Mouse (Mus musculus) MEL (cell line): ENCODE data around the gene Marveld3. TPM values are rescaled to one million over a fixed set of nuclear protein-coding genes. Genes with fewer than 3 reads are reported as not detected.

ENCODE experiments used
- DNase-seq: peaks from one replicate; pipeline ENCODE4 v3.0.0; 2011; ENCODE audit warnings: low read depth, low spot score
- H3K27ac ChIP-seq: 2 replicates; pipeline ENCODE4 v1.5.1; 2012; ENCODE audit warnings: low read depth, mild to moderate bottlenecking, control low read depth, low read length, moderate library complexity; ENCODE audit not compliant: control insufficient read depth
- H3K27me3 ChIP-seq, 2 experiments: fragments of 150-350 bp in 1 of 2; sonication (generic) in 1 of 2; 2 replicates each; pipeline ENCODE4 v1.6.1; 2012; ENCODE audit warnings: low read length in 2 of 2, mild to moderate bottlenecking in 2 of 2, improper control_type of control experiment in 1 of 2, moderate library complexity in 1 of 2; ENCODE audit not compliant: insufficient read depth in 2 of 2, control insufficient read depth in 1 of 2
- H3K36me3 ChIP-seq, 2 experiments: 2 replicates each; pipeline ENCODE4 v1.6.1; 2012 to 2014; ENCODE audit warnings: low read length in 2 of 2, improper control_type of control experiment in 1 of 2, inconsistent platforms in 1 of 2, mild to moderate bottlenecking in 1 of 2; ENCODE audit not compliant: insufficient read depth in 2 of 2, control insufficient read depth in 1 of 2
- H3K4me1 ChIP-seq, 2 experiments: fragments of 150-350 bp in 1 of 2; sonication (generic) in 1 of 2; 2 replicates each; pipeline ENCODE4 v1.6.1; 2012; ENCODE audit warnings: low read length in 2 of 2, improper control_type of control experiment in 1 of 2, mild to moderate bottlenecking in 1 of 2; ENCODE audit not compliant: insufficient read depth in 2 of 2, control insufficient read depth in 1 of 2
- H3K4me3 ChIP-seq, 2 experiments: fragments of 150-350 bp in 1 of 2; sonication (generic) in 1 of 2; 2 replicates each; pipeline ENCODE4 v1.5.1; 2012; ENCODE audit warnings: low read depth in 2 of 2, low read length in 2 of 2, mild to moderate bottlenecking in 2 of 2, moderate library complexity in 2 of 2, control low read depth in 1 of 2, improper control_type of control experiment in 1 of 2; ENCODE audit not compliant: control insufficient read depth in 1 of 2, insufficient read depth in 1 of 2
- H3K79me2 ChIP-seq: 2 replicates; pipeline ENCODE4 v1.6.1; 2012; ENCODE audit warnings: mild to moderate bottlenecking, low read length, moderate library complexity; ENCODE audit not compliant: control insufficient read depth, poor library complexity, insufficient read depth
- H3K9ac ChIP-seq: 2 replicates; pipeline ENCODE4 v1.6.1; 2012; ENCODE audit warnings: low read depth, mild to moderate bottlenecking, control low read depth, low read length, moderate library complexity; ENCODE audit not compliant: control insufficient read depth, poor library complexity, severe bottlenecking
- H3K9me3 ChIP-seq: fragments of 150-350 bp; sonication (generic); replicated peaks from 2 replicates; pipeline ENCODE4 v1.6.1; 2012; ENCODE audit warnings: mild to moderate bottlenecking, low read length, improper control_type of control experiment, moderate library complexity; ENCODE audit not compliant: insufficient read depth
- CHD1 ChIP-seq: IDR thresholded peaks from 2 replicates; pipeline ENCODE4 v1.6.1; 2012; ENCODE audit warnings: low read depth, mild to moderate bottlenecking, inconsistent platforms, low read length, improper control_type of control experiment
- CHD2 ChIP-seq: IDR thresholded peaks from 2 replicates; pipeline ENCODE4 v1.6.1; 2011; ENCODE audit warnings: low read length, improper control_type of control experiment
- ETS1 ChIP-seq: IDR thresholded peaks from 2 replicates; pipeline ENCODE4 v1.6.1; 2012; ENCODE audit warnings: low read depth, mild to moderate bottlenecking, inconsistent platforms, low read length, improper control_type of control experiment, moderate library complexity
- HCFC1 ChIP-seq: IDR thresholded peaks from 2 replicates; pipeline ENCODE4 v1.6.1; 2012; ENCODE audit warnings: low read depth, mild to moderate bottlenecking, inconsistent platforms, low read length, improper control_type of control experiment, moderate library complexity
- JUND ChIP-seq: IDR thresholded peaks from 2 replicates; pipeline ENCODE4 v1.6.1; 2011; ENCODE audit warnings: low read depth, mild to moderate bottlenecking, improper control_type of control experiment, low read length
- MAFK ChIP-seq: IDR thresholded peaks from 2 replicates; pipeline ENCODE4 v1.6.1; 2011; ENCODE audit warnings: low read depth, mild to moderate bottlenecking, low read length, improper control_type of control experiment, borderline replicate concordance
- MAX ChIP-seq: IDR thresholded peaks from 2 replicates; pipeline ENCODE4 v1.6.1; 2011; ENCODE audit warnings: low read length, improper control_type of control experiment
- MAZ ChIP-seq: IDR thresholded peaks from 2 replicates; pipeline ENCODE4 v1.6.1; 2012; ENCODE audit warnings: low read depth, mild to moderate bottlenecking, inconsistent platforms, low read length, improper control_type of control experiment
- MXI1 ChIP-seq: IDR thresholded peaks from 2 replicates; pipeline ENCODE4 v1.6.1; 2011; ENCODE audit warnings: mild to moderate bottlenecking, low read depth, low read length, improper control_type of control experiment
- MYB ChIP-seq: IDR thresholded peaks from 2 replicates; pipeline ENCODE4 v1.6.1; 2011; ENCODE audit warnings: mild to moderate bottlenecking, low read depth, low read length, improper control_type of control experiment
- NELFE ChIP-seq: IDR thresholded peaks from 2 replicates; pipeline ENCODE4 v1.6.1; 2011; ENCODE audit warnings: low read depth, low read length, improper control_type of control experiment
- NRF1 ChIP-seq: IDR thresholded peaks from 2 replicates; pipeline ENCODE4 v1.6.1; 2014; ENCODE audit warnings: low read depth, mild to moderate bottlenecking, inconsistent platforms, low read length, improper control_type of control experiment, moderate library complexity; ENCODE audit not compliant: poor library complexity, insufficient read depth, severe bottlenecking
- POLR2AphosphoS2 ChIP-seq: IDR thresholded peaks from 2 replicates; pipeline ENCODE4 v1.6.1; 2011; ENCODE audit warnings: low read length, improper control_type of control experiment
- SIN3A ChIP-seq: IDR thresholded peaks from 2 replicates; pipeline ENCODE4 v1.6.1; 2012; ENCODE audit warnings: low read length, improper control_type of control experiment, inconsistent platforms
- SMC3 ChIP-seq: IDR thresholded peaks from 2 replicates; pipeline ENCODE4 v1.6.1; 2011; ENCODE audit warnings: low read depth, low read length, improper control_type of control experiment
- TBP ChIP-seq: IDR thresholded peaks from 2 replicates; pipeline ENCODE4 v1.8.0; 2011; ENCODE audit warnings: low read depth, low read length, improper control_type of control experiment
- USF2 ChIP-seq, 2 experiments: IDR thresholded peaks; 2 replicates each; pipeline ENCODE4 v1.6.1; 2011 to 2012; ENCODE audit warnings: improper control_type of control experiment in 2 of 2, low read length in 2 of 2, borderline replicate concordance in 1 of 2, inconsistent platforms in 1 of 2, low read depth in 1 of 2, mild to moderate bottlenecking in 1 of 2; ENCODE audit not compliant: insufficient read depth in 1 of 2
- ZC3H11A ChIP-seq: IDR thresholded peaks from 2 replicates; pipeline ENCODE4 v1.6.1; 2012; ENCODE audit warnings: low read depth, mild to moderate bottlenecking, inconsistent platforms, low read length, improper control_type of control experiment
- ZNF384 ChIP-seq: IDR thresholded peaks from 2 replicates; pipeline ENCODE4 v1.6.1; 2012; ENCODE audit warnings: low read depth, mild to moderate bottlenecking, inconsistent platforms, low read length, improper control_type of control experiment
- polyA plus RNA-seq, 2 experiments: library from polyadenylated mRNA; stranded (reverse) in 1 of 2; unstranded in 1 of 2; fragments of >175 nt in 1 of 2; fragments of >200 nt in 1 of 2; gene quantifications; 2 replicates each; pipeline versions ENCODE4 v1.2.1 to v1.2.4; 2012; ENCODE audit warnings: low replicate concordance in 2 of 2, low read depth in 1 of 2; ENCODE audit not compliant: insufficient read length in 2 of 2, insufficient read depth in 1 of 2, missing spikeins in 1 of 2
- total RNA-seq: library from RNA; depleted of rRNA; stranded (reverse); fragments of 300-350 nt; gene quantifications from 2 replicates; pipeline ENCODE4 v1.2.3, GENCODE M21; 2012

Gene Marveld3
- total and polyA plus RNA-seq, 3 experiments: not detected

DNA sequence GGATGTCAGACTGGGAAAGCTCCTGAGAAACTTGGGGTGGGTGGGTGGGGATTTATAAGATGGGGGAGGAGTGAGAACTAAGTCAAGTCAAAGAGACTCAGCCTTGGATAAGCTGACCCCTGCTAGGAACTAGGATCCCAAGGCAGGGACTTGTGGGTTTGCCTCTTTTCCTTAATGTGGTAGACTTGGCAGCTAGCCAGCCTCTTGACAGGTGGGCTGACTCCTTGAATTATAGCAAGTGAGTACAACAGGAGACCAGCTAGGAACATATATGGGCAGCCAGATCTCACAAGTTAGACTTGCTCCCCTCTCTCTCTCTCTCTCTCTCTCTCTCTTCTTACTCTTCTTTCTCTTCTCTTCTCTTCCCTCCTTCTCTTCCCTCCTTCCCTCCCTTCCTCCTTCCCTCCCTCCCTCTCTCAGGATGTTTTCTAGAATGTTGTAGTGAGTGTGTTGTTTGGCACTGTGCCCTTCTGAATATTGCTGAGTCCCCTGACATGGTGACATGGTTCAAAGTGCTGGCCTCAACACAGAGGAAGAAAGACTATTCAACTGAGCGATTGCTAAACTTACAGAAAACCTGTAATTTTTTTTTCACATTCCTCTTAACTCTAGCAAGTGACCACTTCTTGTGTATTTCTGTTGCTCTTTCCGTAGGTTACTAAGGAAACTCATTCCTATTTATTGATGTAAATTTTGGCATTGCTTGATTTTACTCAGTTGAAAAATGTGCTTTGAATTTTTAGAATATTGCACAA is 20.2 kb downstream of the Marveld3 start:
- no peaks in the 10 kb centered on the region for H3K79me2 ChIP-seq
- no peaks in the 10 kb centered on the region for H3K36me3 ChIP-seq
- no peaks in the 10 kb centered on the region for H3K9me3 ChIP-seq
- H3K27me3 ChIP-seq: no peaks in the 10 kb centered on the region
- H3K4me3 ChIP-seq: no peak overlapping the region
- H3K4me1 ChIP-seq: peaks cover 0 to 5% of the 10 kb centered on the region in 2 experiments; a peak in 1 of 4 replicates
- TF ChIP-seq HCFC1 (no peak), CHD2 (no peak), CHD1 (no peak), NELFE (no peak), TBP (no peak), JUND (no peak), ZC3H11A (no peak), SMC3 (no peak), USF2 (IDR thresholded peaks at IDR 0.05; ENCODE audit: borderline replicate concordance in 1 of 2, insufficient read depth in 1 of 2, low read depth in 1 of 2, low read length in 2 of 2) (no peak), ZNF384 (no peak), ETS1 (no peak), SIN3A (no peak), MAFK (no peak), MAZ (no peak), MYB (no peak), MAX (no peak), POLR2AphosphoS2 (no peak), MXI1 (no peak), NRF1 (no peak)
- TF ChIP-seq, all 39 proteins: peak for 0
- H3K27ac ChIP-seq: no peak overlapping the region
- DNase-seq: no peak
- no peak overlapping the region for H3K9ac ChIP-seq
